Mouse (Mus musculus) brain, embryonic 14.5 days (tissue): ENCODE measurements around the gene Defb20. TPM values are rescaled to one million over a fixed set of nuclear protein-coding genes. Genes with fewer than 3 reads are reported as not detected.

Experiments
- DNase-seq: peaks from one replicate; pipeline ENCODE4 v3.0.0-alpha.2; 2011; ENCODE audit warnings: low read depth
- CTCF ChIP-seq: fragments of 200-500 bp; IDR thresholded peaks from 2 replicates; pipeline ENCODE4 v1.5.1; 2012; ENCODE audit warnings: inconsistent platforms, mild to moderate bottlenecking, moderate library complexity, borderline replicate concordance; ENCODE audit not compliant: insufficient read depth, insufficient read length; ENCODE audit errors: extremely low read depth
- POLR2A ChIP-seq: fragments of 200-500 bp; IDR thresholded peaks from 2 replicates; pipeline ENCODE4 v1.6.1; 2012; ENCODE audit warnings: mild to moderate bottlenecking, inconsistent platforms, borderline replicate concordance; ENCODE audit not compliant: poor library complexity, insufficient read depth, insufficient read length, severe bottlenecking; ENCODE audit errors: extremely low read depth
- polyA plus RNA-seq: library from polyadenylated mRNA; depleted of rRNA; stranded (reverse); fragments of >200 nt; gene quantifications from 2 replicates; pipeline ENCODE4 v1.2.3, GENCODE M21; 2012

The Defb20 gene
- polyA plus RNA-seq, 1 experiment = not detected

- no peak for TF ChIP-seq CTCF
- no peak for TF ChIP-seq POLR2A
- DNase-seq = no peak
These were observed 24.6 kb upstream of the Defb20 start for GRCm38 (mm10) chr2:152452101-152452781.

DNA sequence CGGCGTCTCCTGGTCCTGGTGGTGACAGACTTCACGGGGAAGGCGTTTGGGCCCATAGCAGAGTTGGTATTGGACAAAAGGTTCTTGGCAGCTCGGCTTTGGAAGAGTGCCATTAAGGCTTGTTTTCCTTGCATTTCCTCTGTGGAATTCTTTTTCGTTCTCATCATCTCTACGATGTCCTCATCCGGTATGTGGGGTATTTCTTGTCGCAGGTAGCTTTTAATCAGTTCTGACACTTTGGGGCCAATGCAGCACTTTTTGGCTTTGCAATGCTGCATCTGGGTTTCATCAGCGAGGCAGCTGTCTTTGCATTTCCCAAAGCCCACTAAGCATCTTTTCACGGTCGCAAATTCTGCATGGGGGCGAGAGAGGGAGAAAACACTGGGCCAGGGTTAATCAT, 17.6 kb upstream of the Defb20 start:
- no peak for TF ChIP-seq CTCF
- no peak for TF ChIP-seq POLR2A
- peak; percentile 24 for DNase-seq

- no peak for TF ChIP-seq CTCF
- TF ChIP-seq POLR2A = no peak
- DNase-seq = no peak
These were observed 12.2 kb upstream of the Defb20 start, which contains the start of gene Defb23 for GRCm38 (mm10) chr2:152464570-152465150. Gene Defb23 (minus strand): TSS chr2:152464620.

DNA sequence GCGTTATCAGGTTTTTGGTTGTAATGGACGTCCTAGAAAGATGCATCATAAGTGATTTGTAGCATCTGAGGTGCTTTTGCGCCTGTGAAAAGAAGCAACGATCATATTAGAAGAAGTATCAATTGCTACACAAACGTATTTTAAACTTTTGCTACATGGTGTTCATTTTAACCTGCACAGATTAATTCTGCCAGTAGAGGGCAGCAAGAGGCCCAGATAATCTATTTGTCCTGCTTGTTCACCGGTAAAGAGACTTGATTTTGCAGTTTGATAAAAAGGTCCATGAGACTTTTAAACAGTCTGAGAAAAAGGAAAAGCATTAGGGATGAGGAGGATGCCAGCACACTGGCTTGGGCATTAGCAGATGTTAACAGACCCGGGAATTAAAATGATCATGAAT, 5.9 kb upstream of the Defb20 start:
- peak; percentile 61 for DNase-seq
- TF ChIP-seq CTCF (peak; percentile 56; the same call in 1 of the 2 replicates), POLR2A (no peak)

GRCm38 (mm10) chr2:152472434-152472833, 4.4 kb upstream of the Defb20 start:
- no peak for DNase-seq

GRCm38 (mm10) chr2:152480881-152481280, 4.0 kb downstream of the Defb20 start:
- no peak for DNase-seq
- TF ChIP-seq CTCF (no peak), POLR2A (no peak)

More at GRCm38 (mm10) chr2:152472434-152472833, 4.4 kb upstream of the Defb20 start:
- TF ChIP-seq CTCF (no peak; the same call in 1 of the 2 replicates), POLR2A (no peak)

DNA sequence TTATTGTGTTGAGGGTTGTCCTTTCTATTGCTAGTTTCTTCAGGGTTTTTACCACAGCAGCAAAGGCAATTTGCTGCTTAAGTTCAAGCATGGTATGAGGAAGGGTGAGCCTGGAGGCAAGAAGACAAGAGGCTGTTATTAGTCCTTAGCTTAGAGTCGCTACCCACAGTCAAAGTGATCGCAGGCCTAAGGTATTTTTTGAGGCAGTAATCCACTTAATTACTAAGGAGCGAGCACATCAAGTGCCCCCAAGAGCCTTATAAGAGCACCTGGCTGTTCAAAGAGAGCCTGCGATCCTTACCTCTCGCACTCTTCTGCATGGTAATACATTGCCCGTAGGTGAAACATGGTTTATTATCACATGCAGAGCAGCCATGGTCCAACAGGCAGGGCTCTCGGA, 4.9 kb downstream of the Defb20 start:
- TF ChIP-seq POLR2A (no peak), CTCF (no peak)
- DNase-seq = no peak

DNA sequence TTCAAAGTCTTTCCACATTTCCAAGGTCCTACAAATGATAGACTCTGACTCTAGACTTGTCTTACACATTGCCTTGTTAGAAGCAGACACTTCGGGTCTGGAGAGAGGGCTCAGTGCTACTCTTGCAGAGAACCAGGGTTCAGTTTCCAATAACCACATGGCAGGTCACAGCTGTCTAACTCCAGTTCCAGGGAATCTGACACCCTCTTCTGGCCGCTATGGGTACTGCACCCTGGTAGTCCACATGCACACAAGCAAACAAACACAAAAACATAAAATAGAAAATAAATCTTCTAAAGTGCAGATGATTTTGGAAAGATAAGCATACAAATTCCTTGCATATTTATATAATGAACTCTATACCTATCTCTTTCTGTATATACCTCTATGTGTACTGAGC, 10.2 kb downstream of the Defb20 start:
- no peak for DNase-seq
- TF ChIP-seq POLR2A (no peak), CTCF (peak; percentile 51; the same call in 1 of the 2 replicates)

- no peak for DNase-seq
- TF ChIP-seq POLR2A (no peak), CTCF (no peak)
These were observed 13.2 kb downstream of the Defb20 start, which contains the start of gene Defb22 for GRCm38 (mm10) chr2:152490038-152490437. Gene Defb22 (minus strand): TSS chr2:152490138.

GRCm38 (mm10) chr2:152493151-152493550, 16.3 kb downstream of the Defb20 start:
- DNase-seq = no peak
- no peak for TF ChIP-seq POLR2A
- TF ChIP-seq CTCF = no peak

GRCm38 (mm10) chr2:152498020-152498419, 21.2 kb downstream of the Defb20 start:
- DNase-seq = peak; percentile 2
- TF ChIP-seq CTCF = no peak
- TF ChIP-seq POLR2A = no peak
